Mouse (Mus musculus) induced T-regulatory cell, adult 2 months (primary cell): Measurements from ENCODE around the gene Dnajc28.

Experiments used
- DNase-seq: peaks from one replicate; pipeline ENCODE4 v3.0.0-alpha.2; 2012; ENCODE audit warnings: low read depth

Dnajc28 gene

DNA sequence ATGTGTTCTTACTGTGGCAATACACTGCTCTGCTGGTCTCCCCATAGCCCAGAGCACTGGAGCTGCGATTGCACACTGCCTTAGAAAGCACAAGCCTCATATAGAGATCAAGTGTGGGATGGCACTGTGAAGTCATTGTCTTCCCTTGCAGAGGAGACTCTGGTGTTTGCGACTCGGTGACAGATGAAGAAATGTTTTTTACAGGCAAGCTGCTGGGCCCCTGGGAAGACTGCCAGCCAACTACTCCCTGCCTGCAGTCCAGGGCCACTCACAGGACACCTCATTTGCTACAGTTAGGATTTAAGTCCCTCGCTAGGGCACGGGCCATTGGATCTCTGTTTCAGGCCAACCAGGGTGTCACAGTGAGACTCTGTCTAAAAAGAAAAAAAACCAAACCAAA is 13.6 kb upstream of the Dnajc28 start:
- DNase-seq, result no peak

DNA sequence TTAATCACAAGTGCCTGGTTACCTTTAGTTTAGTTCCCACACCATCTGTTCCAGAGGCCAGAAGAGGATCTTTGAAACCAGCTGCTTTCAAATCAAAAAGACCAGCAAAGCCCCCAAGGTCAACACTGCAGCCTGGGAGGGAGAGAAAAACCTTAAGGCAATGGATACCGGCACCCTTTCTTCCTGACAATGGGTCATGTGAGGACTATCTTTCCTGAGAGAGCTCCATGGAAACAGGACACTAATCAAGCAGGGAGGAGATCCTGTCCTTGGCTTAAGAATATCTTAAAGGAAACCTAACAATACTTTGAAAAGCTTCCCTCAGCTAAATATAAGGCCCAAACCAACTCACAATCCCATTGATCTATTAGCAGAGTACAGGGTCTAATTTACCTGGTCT is 11.8 kb upstream of the Dnajc28 start:
- DNase-seq, result no peak

DNA sequence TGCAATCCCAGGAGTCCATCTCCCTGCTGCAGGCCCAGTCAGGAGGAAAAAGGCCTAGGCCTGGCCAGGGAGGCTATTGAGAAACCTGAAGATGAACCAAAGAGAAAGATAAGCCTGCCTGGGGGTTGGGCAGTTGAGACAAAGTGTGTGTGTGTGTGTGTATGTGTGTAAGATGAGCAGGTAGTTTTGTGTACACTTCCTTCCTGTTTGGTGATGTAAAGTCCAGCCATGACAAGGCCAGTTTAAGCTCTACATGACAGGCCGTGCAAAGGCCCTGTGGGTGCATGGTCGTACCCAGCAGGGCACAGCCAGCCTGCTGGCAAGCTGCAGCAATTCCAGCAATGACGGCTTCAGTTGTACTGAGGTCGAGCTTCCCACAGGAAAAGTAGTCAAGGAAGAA is 10.9 kb upstream of the Dnajc28 start:
- no peak for DNase-seq

DNA sequence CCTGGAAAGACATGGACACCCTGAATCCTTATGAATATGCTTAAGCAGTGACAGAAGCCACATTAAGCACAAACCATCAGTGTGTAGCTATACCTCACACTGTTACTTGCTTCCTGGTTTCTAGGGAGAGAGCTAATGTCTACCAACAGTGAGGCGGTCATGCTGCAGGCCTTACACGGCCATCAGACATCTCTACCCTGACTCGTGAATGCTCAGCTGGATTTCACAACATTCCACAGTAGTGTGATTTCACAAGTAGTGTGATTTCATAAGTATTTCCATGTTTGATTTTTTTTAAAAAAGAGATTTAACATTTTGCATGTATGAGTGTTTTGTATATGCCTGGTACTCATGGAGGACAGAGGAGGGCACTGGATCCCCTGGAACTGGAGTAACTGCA is 9.8 kb upstream of the Dnajc28 start:
- DNase-seq, result no peak

DNA sequence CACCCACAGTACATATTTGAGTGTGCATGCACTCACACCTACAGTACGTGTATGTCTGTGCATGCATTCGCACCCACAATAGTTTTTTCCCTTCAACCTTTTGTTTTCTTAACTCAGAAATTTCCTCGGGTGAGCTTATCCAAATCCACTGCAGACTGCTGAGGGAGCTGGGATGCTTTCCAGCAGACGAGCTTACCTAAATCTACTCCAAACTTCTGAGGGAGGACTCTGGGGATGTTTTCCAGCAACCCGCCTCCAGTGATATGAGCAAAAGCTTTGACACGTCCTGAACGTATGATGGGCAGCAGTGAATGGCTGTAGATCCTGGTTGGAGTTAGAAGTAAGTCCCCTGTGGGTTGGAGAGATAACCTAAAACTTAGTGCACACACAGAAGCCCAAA is 9.0 kb upstream of the Dnajc28 start:
- no peak for DNase-seq

DNA sequence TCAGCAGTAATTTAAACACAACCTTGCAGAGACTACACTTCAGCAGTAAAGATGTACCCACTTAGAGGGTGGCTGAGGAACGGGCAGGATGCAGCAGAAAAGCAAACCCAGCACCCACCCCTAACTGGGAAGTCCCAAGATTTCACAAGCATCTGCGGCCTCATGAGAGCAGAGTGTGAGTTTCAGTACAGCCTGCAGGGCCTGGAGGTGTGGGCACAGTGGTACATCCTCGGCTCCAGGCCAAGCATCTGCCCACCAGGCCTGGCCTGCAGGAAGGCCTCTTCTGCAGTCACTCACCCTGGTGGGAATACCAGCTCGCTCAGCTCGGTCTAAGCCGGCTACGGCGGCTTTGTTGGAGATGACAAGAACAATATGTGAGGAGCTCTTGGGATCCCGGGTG is 4.2 kb upstream of the Dnajc28 start:
- no peak for DNase-seq

DNA sequence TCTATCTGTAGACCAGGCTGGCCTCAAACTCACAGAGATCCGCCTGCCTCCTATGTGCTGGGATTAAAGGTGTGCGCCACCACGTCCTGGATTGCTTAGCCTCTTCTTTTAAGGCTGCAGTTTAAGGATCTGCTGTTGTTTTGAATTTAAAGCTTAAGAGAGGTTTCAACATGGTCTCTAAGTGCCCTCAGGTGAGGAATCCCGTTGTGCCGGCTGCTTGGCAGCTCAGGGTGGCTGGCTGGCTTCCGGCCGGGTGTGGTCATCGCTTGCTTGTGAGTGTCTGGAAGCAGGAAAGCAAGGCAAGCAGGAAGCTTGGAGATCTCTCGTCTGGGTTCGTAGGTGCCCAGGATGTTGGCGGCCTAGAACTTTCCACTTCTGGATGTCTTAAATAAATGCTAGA is 2.2 kb upstream of the Dnajc28 start:
- no peak for DNase-seq

DNA sequence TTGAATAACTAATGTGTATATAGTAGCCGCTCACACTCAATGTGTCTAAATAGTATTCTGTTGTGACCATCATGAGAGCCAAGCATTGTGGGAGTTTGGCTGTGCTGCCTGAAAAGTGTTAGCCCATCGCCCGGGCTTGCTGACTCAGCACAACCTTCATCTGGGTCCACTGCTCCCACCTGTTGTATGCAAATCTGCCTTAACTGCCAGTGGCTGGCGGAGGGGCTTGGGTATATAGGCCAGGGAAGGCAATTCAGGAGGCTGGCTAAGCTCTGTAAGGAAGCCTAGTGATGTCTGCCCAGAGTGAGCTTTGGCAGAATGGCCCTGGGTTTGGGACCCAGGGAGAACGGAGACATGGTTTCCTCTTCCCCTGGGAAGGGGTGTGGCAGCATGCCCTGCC is 1.4 kb upstream of the Dnajc28 start:
- no peak for DNase-seq

DNA sequence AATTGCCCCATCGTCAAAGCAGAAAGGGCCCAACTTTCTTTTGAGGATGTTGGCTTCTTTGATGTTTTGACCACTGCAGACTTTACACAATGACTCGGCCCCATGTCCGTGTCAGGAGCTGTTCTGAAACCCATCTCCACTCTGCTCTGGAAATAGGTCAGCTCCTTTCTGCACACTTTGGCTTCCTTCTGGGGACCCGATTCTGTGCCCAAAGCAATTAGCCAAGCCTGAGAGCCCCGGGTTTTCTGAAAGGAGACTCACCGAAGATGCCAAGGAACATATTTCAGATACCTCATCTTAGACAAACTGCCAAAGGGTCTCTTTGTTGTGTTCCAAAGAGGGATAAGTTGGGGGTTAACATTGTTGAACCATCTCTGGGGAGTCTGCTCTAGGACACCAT is 4.3 kb downstream of the Dnajc28 start:
- DNase-seq, result no peak

DNA sequence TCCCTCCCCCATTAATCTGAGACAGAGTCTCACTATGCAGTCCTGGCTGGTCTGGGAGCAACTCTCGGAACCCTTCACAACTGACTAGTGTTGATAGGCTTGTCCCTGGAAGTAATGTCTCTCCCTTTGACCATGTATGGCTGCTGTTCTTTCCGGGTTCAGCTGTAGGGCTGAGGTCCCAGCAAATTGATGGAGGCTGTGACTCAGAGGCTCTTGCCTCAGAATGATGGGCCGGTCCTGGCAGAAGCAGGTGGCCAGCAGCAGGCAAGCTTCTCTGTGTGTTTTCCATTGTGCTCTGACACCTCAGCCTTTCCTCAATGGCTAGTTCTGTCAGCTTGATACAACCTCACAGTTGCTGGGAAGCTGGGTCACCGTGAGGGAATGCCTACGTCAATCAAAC is 6.3 kb downstream of the Dnajc28 start:
- no peak for DNase-seq

DNA sequence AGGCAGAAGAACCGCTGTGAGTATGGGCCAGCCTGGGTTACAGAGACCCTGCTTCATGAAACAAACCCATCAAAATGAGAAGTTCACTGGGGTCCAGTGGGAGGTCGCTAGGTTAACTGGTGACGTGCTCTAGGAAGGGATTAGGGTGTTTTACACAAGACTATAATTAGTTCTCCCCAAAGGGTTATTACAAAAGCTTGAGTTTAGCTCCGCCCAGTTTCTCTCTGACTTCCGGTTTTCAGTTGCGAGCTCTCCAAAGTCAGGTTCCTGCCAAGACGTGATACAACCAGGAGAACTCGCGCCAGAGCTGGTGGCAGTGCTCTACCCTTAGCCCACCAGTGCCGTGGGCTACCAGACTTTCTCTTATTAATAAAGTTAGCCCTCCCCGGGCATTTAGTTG is 7.6 kb downstream of the Dnajc28 start:
- peak; percentile 25 for DNase-seq

DNA sequence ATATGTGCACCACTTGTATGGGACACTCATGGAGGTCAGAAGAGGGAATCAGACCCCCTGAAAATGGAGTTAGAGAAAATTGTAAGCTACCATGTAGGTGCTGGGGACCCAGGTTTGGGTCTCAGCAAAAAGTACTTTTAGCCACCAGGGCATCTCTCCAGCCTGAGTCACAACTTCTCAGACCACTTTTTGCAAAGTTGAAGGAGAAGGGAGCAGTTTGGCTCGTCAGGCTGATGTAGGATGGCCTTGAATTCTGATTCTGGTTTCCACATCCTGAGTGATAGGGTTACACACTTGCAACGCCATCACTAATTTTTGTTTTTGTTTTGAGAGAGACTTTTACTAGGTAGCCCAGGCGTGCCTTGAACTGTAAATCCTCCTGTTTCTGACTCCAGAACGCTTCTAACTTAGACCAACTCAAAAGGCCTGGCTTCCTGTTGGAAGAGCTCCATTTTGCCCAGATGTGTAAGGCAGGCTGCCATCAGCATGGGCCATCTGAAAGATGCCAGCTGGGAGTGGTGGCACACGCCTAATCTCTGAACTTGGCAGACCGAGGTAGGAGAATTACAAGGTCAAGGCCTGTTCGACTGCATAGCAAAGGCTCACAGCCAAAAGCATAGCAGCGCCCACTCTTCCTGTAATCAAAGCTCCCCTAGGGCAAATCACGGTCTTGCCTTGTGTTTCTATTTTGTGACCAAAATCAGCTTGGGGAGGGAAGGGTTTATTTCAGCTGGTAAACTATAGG is 9.2 kb downstream of the Dnajc28 start:
- DNase-seq, result no peak

DNA sequence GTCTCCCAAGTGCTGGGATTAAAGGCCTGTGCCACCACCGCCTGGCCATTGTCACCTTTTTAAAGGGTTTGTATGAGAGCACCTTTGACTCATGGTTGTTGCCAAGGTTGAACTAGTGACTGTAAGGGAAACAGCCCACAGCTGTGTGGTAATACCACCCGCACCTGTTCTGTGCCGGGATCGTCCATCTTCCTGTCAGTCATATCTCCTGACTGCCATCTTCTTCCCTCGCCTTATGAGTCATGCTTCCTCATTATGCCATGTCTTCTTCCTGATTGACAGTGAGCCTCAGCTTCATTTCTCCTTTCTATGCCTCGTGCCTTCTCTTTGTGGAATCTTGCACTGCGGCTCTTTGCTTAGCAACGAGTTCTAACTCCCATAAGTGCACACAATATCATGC is 11.9 kb downstream of the Dnajc28 start:
- no peak for DNase-seq

DNA sequence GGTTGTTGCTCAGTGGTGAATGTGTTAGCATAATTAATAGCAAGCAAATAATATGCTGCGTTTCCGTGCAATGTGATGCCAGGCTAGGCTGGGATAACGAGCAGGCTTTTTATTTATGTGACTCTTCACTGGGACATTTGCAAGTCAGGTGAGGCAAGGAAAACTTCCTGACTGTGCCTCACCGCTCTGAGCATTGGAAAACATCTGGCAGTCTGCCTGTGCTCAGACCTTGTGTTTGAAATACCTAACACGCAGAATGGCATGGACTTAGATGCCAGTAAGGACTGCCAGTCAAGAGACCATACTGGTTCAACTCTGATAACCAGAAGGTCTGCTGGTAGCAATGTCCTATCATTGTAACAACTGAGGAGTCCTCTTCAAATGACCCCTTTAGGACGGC is 13.7 kb downstream of the Dnajc28 start:
- DNase-seq, result no peak

DNA sequence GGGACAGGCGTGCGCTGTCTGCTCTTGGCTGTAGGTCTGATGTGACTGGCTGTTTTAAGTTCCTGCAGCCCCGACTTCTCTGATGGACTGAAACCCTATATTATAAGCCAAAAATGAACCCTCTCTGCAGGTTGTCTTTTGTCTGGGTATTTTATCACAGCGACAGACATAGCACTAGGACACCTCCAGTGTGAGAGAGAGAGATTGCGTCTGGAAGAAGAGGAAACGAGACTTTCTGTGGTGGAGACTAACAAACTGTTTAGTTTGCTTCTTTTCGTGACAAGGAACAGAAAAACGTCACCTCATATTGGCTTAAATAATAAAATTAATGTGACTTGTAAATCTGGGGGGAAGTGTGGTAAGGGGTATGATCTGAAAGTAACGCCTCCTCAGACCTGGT is 17.1 kb downstream of the Dnajc28 start:
- no peak for DNase-seq

DNA sequence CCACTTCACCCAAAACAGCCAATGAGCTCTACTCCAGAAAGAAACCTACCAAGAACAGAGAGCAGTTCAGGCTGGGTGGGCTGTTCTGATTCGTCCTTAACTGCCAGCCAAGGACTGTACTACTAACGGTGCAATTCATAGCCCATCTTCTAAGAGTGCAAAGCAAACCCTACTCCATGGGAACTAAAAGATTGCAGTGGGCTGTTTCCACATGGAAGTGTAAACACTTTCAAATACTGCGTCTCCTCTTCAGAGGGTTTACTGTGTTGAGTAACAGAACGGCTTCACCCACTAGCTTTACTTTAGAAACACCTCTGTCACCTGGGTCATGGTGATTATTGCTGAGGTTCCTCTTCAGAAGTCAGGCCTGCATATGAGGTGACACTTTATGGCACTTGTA is 17.7 kb downstream of the Dnajc28 start:
- DNase-seq, result no peak

DNA sequence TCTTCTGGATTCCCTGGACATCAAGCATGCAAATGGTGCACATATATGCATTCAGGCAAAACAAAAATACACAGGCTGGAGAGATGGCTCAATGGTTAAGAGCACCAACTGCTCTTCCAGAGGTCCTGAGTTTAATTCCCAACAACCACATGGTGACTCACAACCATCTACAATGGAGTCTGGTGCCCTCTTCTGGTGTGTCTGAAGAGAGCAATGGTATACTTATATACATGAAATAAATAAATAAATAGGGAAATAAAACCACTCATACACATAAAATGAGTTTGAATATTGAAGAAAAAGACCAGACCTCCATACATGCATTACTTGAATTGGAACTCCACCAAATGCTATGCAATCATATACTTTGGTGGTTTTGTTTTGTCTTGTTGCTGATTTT is 19.6 kb downstream of the Dnajc28 start:
- DNase-seq, result no peak

DNA sequence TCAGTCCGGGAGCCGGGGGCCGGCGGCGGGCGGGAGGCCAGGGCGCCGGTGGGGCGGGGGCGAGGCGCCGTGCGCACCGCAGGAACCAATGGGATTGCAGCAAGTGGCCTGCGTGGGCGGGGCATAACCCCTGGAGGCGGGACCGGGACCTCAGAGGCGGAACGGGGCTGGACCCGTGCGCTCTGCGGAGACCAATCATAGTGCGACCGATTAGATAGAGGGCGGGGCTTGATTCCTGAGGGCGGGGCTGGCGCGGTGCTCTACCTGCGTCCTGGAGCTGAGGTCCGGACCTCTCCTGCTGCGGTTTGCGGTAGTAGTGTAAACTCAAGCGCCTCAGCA is 21.2 kb downstream of the Dnajc28 start, which contains the start of gene Tmem50b:
TSS of gene Tmem50b (minus strand) at position 129 of the 339 bp plus-strand sequence.
- DNase-seq, result peak; percentile 99

DNA sequence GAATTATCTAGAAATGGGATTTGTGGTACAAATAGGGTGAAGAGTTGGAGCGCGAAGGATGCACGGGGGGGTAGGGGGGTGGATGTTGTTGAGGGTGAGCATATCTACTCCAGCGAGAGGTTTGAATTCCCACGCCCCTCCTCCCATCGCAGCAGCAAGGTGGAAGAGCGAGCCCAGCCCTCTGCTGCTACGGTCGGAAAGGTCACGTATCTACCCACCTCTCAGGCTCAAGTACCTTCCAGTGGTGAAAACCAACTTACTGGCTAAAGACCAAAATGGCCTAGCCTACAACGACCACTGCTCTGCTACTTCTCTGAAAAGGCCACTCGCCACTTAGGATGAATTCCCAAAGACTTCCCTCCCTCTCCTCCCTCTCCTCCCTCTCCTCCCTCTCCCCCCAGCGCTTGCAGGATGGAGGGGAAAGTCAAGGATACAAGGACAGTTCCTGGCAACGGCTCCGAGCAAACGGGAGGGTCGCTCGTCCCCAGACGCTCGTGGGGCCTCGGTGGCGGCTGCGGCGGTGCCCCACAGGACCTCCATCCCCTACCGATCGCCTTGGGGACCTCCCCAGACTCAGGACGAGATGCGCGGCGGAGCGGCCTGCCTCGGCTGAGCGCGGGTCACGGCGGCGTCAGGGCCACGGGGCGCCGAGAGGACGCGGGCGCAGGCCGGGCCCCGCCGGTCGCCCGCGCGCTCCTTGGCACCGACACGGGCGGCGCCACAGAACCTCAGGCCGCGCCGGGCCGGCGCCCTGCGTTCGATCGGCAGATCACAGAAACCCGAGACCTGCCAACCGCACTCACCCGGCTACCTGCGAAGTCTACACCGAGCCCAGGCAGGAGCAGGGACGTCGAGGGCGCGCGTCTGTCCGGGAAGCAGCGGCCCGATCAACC is 21.8 kb downstream of the Dnajc28 start:
- DNase-seq, result no peak

DNA sequence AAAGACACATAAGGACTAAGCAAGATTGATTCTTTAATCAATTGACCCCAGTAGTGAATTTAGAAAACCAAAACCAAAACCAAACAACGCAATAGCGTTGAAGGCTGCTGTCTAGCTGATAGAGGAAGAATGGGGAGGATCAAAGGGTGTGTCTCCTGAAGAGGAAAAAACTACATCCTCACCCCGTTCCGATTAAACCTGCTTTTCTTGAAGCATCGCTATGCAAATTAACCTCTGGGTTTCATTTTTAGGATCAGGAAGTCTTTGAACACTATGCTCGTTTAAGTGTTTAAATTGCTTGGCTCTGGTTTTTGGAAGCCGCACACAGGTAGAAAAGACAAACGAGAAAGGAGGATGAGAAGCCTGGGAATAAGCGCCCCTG is 22.4 kb downstream of the Dnajc28 start:
- DNase-seq, result peak; percentile 89

DNA sequence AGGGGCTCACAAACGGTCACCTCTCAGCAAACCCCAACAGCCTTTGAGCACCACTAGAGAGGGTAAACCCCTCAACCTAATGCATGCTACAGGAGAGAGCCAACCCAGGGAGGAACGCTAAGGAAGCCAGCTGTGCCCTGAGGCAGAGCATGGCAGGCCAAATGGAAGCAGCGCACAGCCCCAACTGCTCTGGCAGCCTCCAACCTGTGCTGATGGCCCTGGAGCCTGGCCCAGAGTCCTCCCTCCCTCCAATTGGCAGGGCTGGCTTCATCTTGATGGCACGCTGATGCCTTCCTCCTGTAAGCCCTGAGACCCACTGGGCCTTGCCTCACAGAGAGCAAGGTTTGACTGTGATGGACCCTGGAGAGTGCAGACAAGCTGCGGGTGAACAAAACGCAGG is 23.8 kb downstream of the Dnajc28 start:
- no peak for DNase-seq

DNA sequence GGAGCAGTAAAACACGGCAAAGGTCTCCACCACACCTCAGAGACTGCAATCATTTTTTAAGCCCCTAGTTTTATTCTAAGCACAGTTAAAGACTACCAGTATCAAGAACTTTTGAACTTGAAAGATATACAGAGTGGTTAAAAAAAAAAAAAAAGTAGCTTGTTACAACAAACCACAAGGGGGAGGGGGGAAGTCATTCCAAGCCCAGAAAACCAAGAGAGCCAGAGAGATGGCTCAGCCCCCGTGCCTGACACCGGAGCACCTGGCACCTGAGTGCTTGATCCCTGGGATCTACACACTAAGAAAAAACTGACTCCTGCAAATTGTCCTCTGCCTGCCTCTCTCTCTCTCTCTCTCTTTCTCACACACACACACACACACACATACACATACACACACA is 25.6 kb downstream of the Dnajc28 start:
- peak; percentile 23 for DNase-seq

DNA sequence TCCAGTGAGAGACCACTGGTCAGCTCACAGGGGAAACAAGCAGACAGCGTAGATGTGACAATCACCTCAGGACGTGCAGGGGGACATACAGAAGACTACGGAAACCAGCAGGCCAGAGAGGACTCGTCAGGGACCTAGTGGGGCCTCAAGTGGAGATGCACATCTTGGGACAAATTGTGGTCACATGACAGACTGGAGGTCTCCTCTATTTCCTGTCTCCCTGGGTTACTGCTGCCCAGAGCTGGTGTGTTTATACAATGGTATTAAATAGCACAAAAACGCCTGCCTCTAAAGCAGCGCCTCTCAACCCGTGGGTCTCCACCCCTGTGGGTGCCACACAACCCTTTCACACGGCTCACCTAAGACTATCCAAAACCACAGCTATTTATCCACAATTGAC is 26.7 kb downstream of the Dnajc28 start:
- peak; percentile 22 for DNase-seq

DNA sequence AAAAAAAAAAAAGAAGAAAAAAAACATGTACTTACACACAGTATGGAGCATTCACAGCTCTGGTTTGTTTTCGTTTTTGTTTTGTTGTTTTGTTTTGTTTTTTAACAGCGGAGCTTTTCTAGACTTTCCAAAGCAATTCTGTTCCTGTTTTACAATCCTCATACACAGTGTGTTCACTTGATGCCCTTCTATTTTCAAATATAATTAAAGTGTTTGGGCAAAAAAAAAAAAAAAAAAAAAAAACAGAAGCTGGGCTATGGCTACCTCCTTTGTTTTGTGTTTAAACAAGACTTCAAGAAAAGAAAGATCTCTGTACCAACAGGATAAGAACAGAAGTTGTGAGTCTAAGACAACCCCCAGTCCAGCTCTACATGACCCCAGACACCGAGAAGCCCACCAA is 30.1 kb downstream of the Dnajc28 start:
- no peak for DNase-seq
